Mouse (Mus musculus) midbrain, embryonic 14.5 days (tissue): ENCODE measurements around the gene Uts2r. TPM values are rescaled to one million over a fixed set of nuclear protein-coding genes. Genes with fewer than 3 reads are reported as not detected.

ENCODE experiments used
- ATAC-seq: fragments of 200-750 bp; cut with Nextera tagmentation; 2 replicates; pipeline ENCODE4 v1.8.0; 2017; ENCODE audit warnings: moderate number of reproducible peaks, moderate library complexity; ENCODE audit not compliant: low FRiP score, low TSS enrichment
- DNase-seq: peaks from one replicate; pipeline ENCODE4 v3.0.0-alpha.2; 2015
- H3K27ac ChIP-seq: fragments of 300-500 bp; sonication (generic); replicated peaks from 2 replicates; pipeline ENCODE4 v1.5.1; 2014; ENCODE audit warnings: mild to moderate bottlenecking, low read depth, low read length, moderate library complexity
- H3K27me3 ChIP-seq: fragments of 300-500 bp; sonication (generic); 2 replicates; pipeline ENCODE4 v1.6.1; 2014; ENCODE audit warnings: low read length, control low read depth, mixed read lengths; ENCODE audit not compliant: control insufficient read depth, insufficient read depth
- H3K36me3 ChIP-seq: fragments of 300-500 bp; sonication (generic); 2 replicates; pipeline ENCODE4 v1.6.1; 2014; ENCODE audit warnings: low read length, control low read depth; ENCODE audit not compliant: control insufficient read depth, insufficient read depth
- H3K4me1 ChIP-seq: fragments of 300-500 bp; sonication (generic); 2 replicates; pipeline ENCODE4 v1.6.1; 2014; ENCODE audit warnings: mild to moderate bottlenecking, antibody characterized with exemption, low read length, control low read depth; ENCODE audit not compliant: control insufficient read depth, insufficient read depth
- H3K4me2 ChIP-seq: fragments of 300-500 bp; sonication (generic); 2 replicates; pipeline ENCODE4 v1.6.1; 2014; ENCODE audit warnings: mild to moderate bottlenecking, low read length, moderate library complexity
- H3K4me3 ChIP-seq: fragments of 300-500 bp; sonication (generic); replicated peaks from 2 replicates; pipeline ENCODE4 v1.5.1; 2014; ENCODE audit warnings: low read depth, low read length
- H3K9ac ChIP-seq: fragments of 300-500 bp; sonication (generic); replicated peaks from 2 replicates; pipeline ENCODE4 v1.6.1; 2014; ENCODE audit warnings: mild to moderate bottlenecking, low read length, moderate library complexity
- H3K9me3 ChIP-seq: fragments of 300-500 bp; sonication (generic); 2 replicates; pipeline ENCODE4 v1.6.1; 2016; ENCODE audit warnings: low read length, control low read depth, mixed read lengths; ENCODE audit not compliant: control insufficient read depth
- WGBS: fragments of 180-500 bp; shearing (Covaris S2); extraction: QIAGEN DNeasy Blood & Tissue Kit; methylation state at CpG from one replicate; pipeline ENCODE4 v1.1.7; 2014; 5-methylcytosine and 5-hydroxymethylcytosine counted together
- polyA plus RNA-seq: library from polyadenylated mRNA; unstranded; fragments of >200 nt; fragmentation: Nextera tagmentation; extraction: Ambion mirVana; gene quantifications from 2 replicates; pipeline ENCODE4 v1.2.1, GENCODE M21; 2014

Uts2r gene
- polyA plus RNA-seq, 1 experiment from 2014 or later: 0.45 TPM

- Histone ChIP-seq H3K9ac (no peak overlapping the region), H3K9me3 (no peaks in the 10 kb centered on the region), H3K4me2 (no peak overlapping the region), H3K36me3 (no peaks in the 10 kb centered on the region), H3K27ac (no peak overlapping the region), H3K4me1 (no peaks in the 10 kb centered on the region), H3K4me3 (no peak overlapping the region), H3K27me3 (no peaks in the 10 kb centered on the region)
- DNase-seq: no peak
- WGBS: 89% methylated on average over 3 of the region's 3 CpGs
- no peak for ATAC-seq
Observed at GRCm38 (mm10) chr11:121125522-121126172, 34.4 kb upstream of the Uts2r start.

GRCm38 (mm10) chr11:121126395-121126794 is 33.7 kb upstream of the Uts2r start:
- H3K4me3 ChIP-seq: no peak overlapping the region
- no peak for ATAC-seq
- no peaks in the 10 kb centered on the region for H3K4me1 ChIP-seq
- no peak for DNase-seq
- no peaks in the 10 kb centered on the region for H3K27me3 ChIP-seq
- no peak overlapping the region for H3K9ac ChIP-seq
- no peaks in the 10 kb centered on the region for H3K9me3 ChIP-seq
- 84% methylated on average over 1 of the region's 1 CpGs for WGBS
- no peak overlapping the region for H3K4me2 ChIP-seq
- no peak overlapping the region for H3K27ac ChIP-seq
- no peaks in the 10 kb centered on the region for H3K36me3 ChIP-seq

GRCm38 (mm10) chr11:121127441-121127840 is 32.6 kb upstream of the Uts2r start:
- DNase-seq: no peak
- no peak overlapping the region for H3K9ac ChIP-seq

GRCm38 (mm10) chr11:121129616-121130015 is 30.5 kb upstream of the Uts2r start:
- H3K4me2 ChIP-seq: no peak overlapping the region
- no peak overlapping the region for H3K9ac ChIP-seq
- 79% methylated on average over 1 of the region's 1 CpGs for WGBS
- DNase-seq (no peak), ATAC-seq (no peak)
- H3K27me3 ChIP-seq: no peaks in the 10 kb centered on the region
- no peaks in the 10 kb centered on the region for H3K36me3 ChIP-seq
- H3K27ac ChIP-seq: no peak overlapping the region
- no peak overlapping the region for H3K4me3 ChIP-seq
- H3K9me3 ChIP-seq: no peaks in the 10 kb centered on the region
- H3K4me1 ChIP-seq: no peaks in the 10 kb centered on the region

More at GRCm38 (mm10) chr11:121127441-121127840, 32.6 kb upstream of the Uts2r start:
- Histone ChIP-seq H3K4me2 (no peak overlapping the region), H3K4me1 (no peaks in the 10 kb centered on the region), H3K27ac (no peak overlapping the region), H3K4me3 (no peak overlapping the region), H3K9me3 (no peaks in the 10 kb centered on the region), H3K36me3 (no peaks in the 10 kb centered on the region), H3K27me3 (no peaks in the 10 kb centered on the region)
- WGBS: 94% methylated on average over 3 of the region's 3 CpGs
- ATAC-seq: no peak

- ATAC-seq: no peak
- H3K9ac ChIP-seq: no peak overlapping the region
- no peak for DNase-seq
- H3K4me1 ChIP-seq: no peaks in the 10 kb centered on the region
- H3K9me3 ChIP-seq: no peaks in the 10 kb centered on the region
- H3K27me3 ChIP-seq: no peaks in the 10 kb centered on the region
- no peaks in the 10 kb centered on the region for H3K36me3 ChIP-seq
- H3K4me2 ChIP-seq: no peak overlapping the region
- H3K4me3 ChIP-seq: no peak overlapping the region
- 67% methylated on average over 1 of the region's 1 CpGs for WGBS
- H3K27ac ChIP-seq: no peak overlapping the region
Observed at GRCm38 (mm10) chr11:121134600-121134999, 25.5 kb upstream of the Uts2r start.

- H3K36me3 ChIP-seq: no peaks in the 10 kb centered on the region
- H3K9me3 ChIP-seq: no peaks in the 10 kb centered on the region
- no peaks in the 10 kb centered on the region for H3K4me1 ChIP-seq
- H3K27me3 ChIP-seq: no peaks in the 10 kb centered on the region
- WGBS: 89% methylated on average over 5 of the region's 5 CpGs
- no peak overlapping the region for H3K27ac ChIP-seq
- ATAC-seq (no peak), DNase-seq (no peak)
- H3K4me2 ChIP-seq: no peak overlapping the region
- no peak overlapping the region for H3K4me3 ChIP-seq
- no peak overlapping the region for H3K9ac ChIP-seq
Observed at GRCm38 (mm10) chr11:121137682-121138081, 22.4 kb upstream of the Uts2r start.

- H3K9me3 ChIP-seq: no peaks in the 10 kb centered on the region
- ATAC-seq (no peak), DNase-seq (no peak)
- H3K27ac ChIP-seq: no peak overlapping the region
- H3K9ac ChIP-seq: no peak overlapping the region
- no peaks in the 10 kb centered on the region for H3K27me3 ChIP-seq
- no peak overlapping the region for H3K4me2 ChIP-seq
- H3K36me3 ChIP-seq: no peaks in the 10 kb centered on the region
- no peak overlapping the region for H3K4me3 ChIP-seq
- 44% methylated on average over 6 of the region's 6 CpGs for WGBS
- H3K4me1 ChIP-seq: no peaks in the 10 kb centered on the region
Observed at GRCm38 (mm10) chr11:121138732-121139131, 21.3 kb upstream of the Uts2r start.

GRCm38 (mm10) chr11:121143325-121144015 is 16.6 kb upstream of the Uts2r start:
- no peak for ATAC-seq
- 84% methylated on average over 9 of the region's 9 CpGs for WGBS
- Histone ChIP-seq H3K4me3 (no peak overlapping the region), H3K4me1 (no peaks in the 10 kb centered on the region), H3K27me3 (no peaks in the 10 kb centered on the region), H3K27ac (no peak overlapping the region), H3K9ac (no peak overlapping the region), H3K36me3 (no peaks in the 10 kb centered on the region), H3K4me2 (no peak overlapping the region), H3K9me3 (no peaks in the 10 kb centered on the region)
- DNase-seq: no peak

- H3K4me2 ChIP-seq: no peak within 1 kb of the TSS
- H3K9me3 ChIP-seq: no peaks in the 10 kb centered on the region
- no peaks in the 10 kb centered on the region for H3K4me1 ChIP-seq
- H3K27me3 ChIP-seq: no peaks in the 10 kb centered on the region
- no peak for ATAC-seq
- H3K4me3 ChIP-seq: no peak within 1 kb of the TSS
- 93% methylated on average over 22 of the region's 22 CpGs for WGBS
- no peaks in the 10 kb centered on the region for H3K36me3 ChIP-seq
- no peak within 1 kb of the TSS for H3K27ac ChIP-seq
- no peak for DNase-seq
- no peak within 1 kb of the TSS for H3K9ac ChIP-seq
Observed at GRCm38 (mm10) chr11:121145865-121146264, 14.2 kb upstream of the Uts2r start, which contains the start of gene Tex19.1. TSS of gene Tex19.1 (plus strand) at chr11:121146143.
